Mouse (Mus musculus) CH12.LX (cell line): ENCODE measurements around the gene Hpcal1. TPM values are rescaled to one million over a fixed set of nuclear protein-coding genes. Genes with fewer than 3 reads are reported as not detected.

ENCODE experiments used
- DNase-seq: peaks from one replicate; pipeline ENCODE4 v3.0.0-alpha.2; 2013; ENCODE audit errors: extremely low read depth
- H3K27ac ChIP-seq: 2 replicates; pipeline ENCODE4 v1.5.1; 2012; ENCODE audit warnings: low read depth, mild to moderate bottlenecking, control low read depth, moderate library complexity; ENCODE audit not compliant: insufficient read depth
- H3K27me3 ChIP-seq: replicated peaks from 2 replicates; pipeline ENCODE3; 2012; ENCODE audit warnings: inconsistent platforms
- H3K36me3 ChIP-seq, 2 experiments: replicated peaks in 1 of 2; 2 replicates each; pipeline versions ENCODE3 to v1.6.1; 2012; ENCODE audit warnings: inconsistent platforms in 1 of 2, low read length in 1 of 2, mild to moderate bottlenecking in 1 of 2, mixed read lengths in 1 of 2, moderate library complexity in 1 of 2; ENCODE audit not compliant: control insufficient read depth in 1 of 2, insufficient read depth in 1 of 2
- H3K4me1 ChIP-seq, 2 experiments: 2 replicates each; pipeline ENCODE4 v1.6.1; 2012; ENCODE audit warnings: inconsistent platforms in 1 of 2, moderate library complexity in 1 of 2; ENCODE audit not compliant: insufficient read depth in 2 of 2, control insufficient read depth in 1 of 2
- H3K4me2 ChIP-seq: 2 replicates; pipeline ENCODE4 v1.6.1; 2012; ENCODE audit warnings: low read depth, mild to moderate bottlenecking, control low read depth; ENCODE audit not compliant: poor library complexity, insufficient read depth, severe bottlenecking
- H3K4me3 ChIP-seq, 3 experiments: fragments of 150-350 bp in 1 of 3; sonication (generic) in 1 of 3; replicated peaks in 1 of 3; 2 replicates each; pipeline versions ENCODE3 to v1.5.1; 2011 to 2012; ENCODE audit warnings: low read depth in 2 of 3, low read length in 2 of 3, mild to moderate bottlenecking in 2 of 3, moderate library complexity in 2 of 3, control low read depth in 1 of 3, improper control_type of control experiment in 1 of 3, inconsistent platforms in 1 of 3, mixed read lengths in 1 of 3; ENCODE audit not compliant: poor library complexity in 1 of 3
- H3K79me2 ChIP-seq: replicated peaks from 2 replicates; pipeline ENCODE4 v1.6.1; 2012; ENCODE audit warnings: mild to moderate bottlenecking, moderate library complexity; ENCODE audit not compliant: control insufficient read depth, poor library complexity, insufficient read depth, severe bottlenecking; ENCODE audit errors: extremely low read depth
- H3K9ac ChIP-seq: 2 replicates; pipeline ENCODE4 v1.6.1; 2012; ENCODE audit warnings: low read depth, mild to moderate bottlenecking, control low read depth, moderate library complexity; ENCODE audit not compliant: insufficient read depth
- H3K9me3 ChIP-seq: replicated peaks from 2 replicates; pipeline ENCODE3; 2012; ENCODE audit warnings: low read length, inconsistent platforms, mixed read lengths
- BHLHE40 ChIP-seq: IDR thresholded peaks from 2 replicates; pipeline ENCODE4 v1.6.1; 2011; ENCODE audit warnings: mild to moderate bottlenecking, low read depth, low read length, improper control_type of control experiment
- CHD2 ChIP-seq: IDR thresholded peaks from 2 replicates; pipeline ENCODE4 v1.6.1; 2011; ENCODE audit warnings: low read length, improper control_type of control experiment
- E2F4 ChIP-seq: IDR thresholded peaks from 2 replicates; pipeline ENCODE4 v1.6.1; 2011; ENCODE audit warnings: low read depth, low read length, improper control_type of control experiment; ENCODE audit not compliant: insufficient replicate concordance
- ELF1 ChIP-seq: IDR thresholded peaks from 2 replicates; pipeline ENCODE4 v1.6.1; 2014; ENCODE audit warnings: low read depth, mild to moderate bottlenecking, inconsistent platforms, low read length, improper control_type of control experiment
- ETS1 ChIP-seq: conservative IDR thresholded peaks from 2 replicates; pipeline ENCODE4 v1.6.1; 2012; ENCODE audit warnings: low read depth, mild to moderate bottlenecking, inconsistent platforms, low read length, improper control_type of control experiment, moderate library complexity
- JUND ChIP-seq: conservative IDR thresholded peaks from 2 replicates; pipeline ENCODE4 v1.6.1; 2011; ENCODE audit warnings: low read depth, low read length, improper control_type of control experiment
- KAT2A ChIP-seq: IDR thresholded peaks from 2 replicates; pipeline ENCODE4 v1.6.1; 2012; ENCODE audit warnings: low read length, improper control_type of control experiment, inconsistent platforms; ENCODE audit not compliant: insufficient replicate concordance
- MAFK ChIP-seq: IDR thresholded peaks from 2 replicates; pipeline ENCODE4 v1.6.1; 2011; ENCODE audit warnings: low read length, improper control_type of control experiment; ENCODE audit not compliant: insufficient replicate concordance
- MEF2A ChIP-seq: IDR thresholded peaks from 2 replicates; pipeline ENCODE4 v1.6.1; 2014; ENCODE audit warnings: low read depth, mild to moderate bottlenecking, inconsistent platforms, low read length, improper control_type of control experiment, borderline replicate concordance
- MXI1 ChIP-seq: IDR thresholded peaks from 2 replicates; pipeline ENCODE4 v1.6.1; 2011; ENCODE audit warnings: mild to moderate bottlenecking, low read depth, low read length, improper control_type of control experiment
- NELFE ChIP-seq: IDR thresholded peaks from 2 replicates; pipeline ENCODE4 v1.6.1; 2011; ENCODE audit warnings: low read depth, low read length, improper control_type of control experiment
- POLR2AphosphoS2 ChIP-seq: IDR thresholded peaks from 2 replicates; pipeline ENCODE4 v1.6.1; 2011; ENCODE audit warnings: low read depth, low read length, improper control_type of control experiment
- RCOR1 ChIP-seq: conservative IDR thresholded peaks from 2 replicates; pipeline ENCODE4 v1.6.1; 2012; ENCODE audit warnings: low read depth, mild to moderate bottlenecking, inconsistent platforms, low read length, improper control_type of control experiment
- ZKSCAN1 ChIP-seq: IDR thresholded peaks from 2 replicates; pipeline ENCODE4 v1.6.1; 2012; ENCODE audit warnings: low read depth, inconsistent platforms, low read length, improper control_type of control experiment, borderline replicate concordance
- ZMIZ1 ChIP-seq: IDR thresholded peaks from 2 replicates; pipeline ENCODE4 v1.6.1; 2012; ENCODE audit warnings: low read depth, mild to moderate bottlenecking, inconsistent platforms, low read length, improper control_type of control experiment
- ZNF384 ChIP-seq: IDR thresholded peaks from 2 replicates; pipeline ENCODE4 v1.6.1; 2012; ENCODE audit warnings: low read depth, low read length, improper control_type of control experiment, inconsistent platforms
- dilution Hi-C: fragments of 300-500 bp; cut with MboI; formaldehyde crosslinking; loops from 2 replicates; pipeline ENCODE4 v1.14.3; 2020; ENCODE audit warnings: low sequenced_read_pairs; ENCODE audit not compliant: extremely low pct_unique_long_range_greater_than_20kb, extremely low pct_ligation_motif_present
- in situ Hi-C: fragments of 300-500 bp; cut with MboI; formaldehyde crosslinking; loops from 3 replicates; pipeline ENCODE4 v1.14.3; 2019; ENCODE audit warnings: low sequenced_read_pairs, low pct_ligation_motif_present, low pct_unique_long_range_greater_than_20kb, mixed read lengths
- polyA plus RNA-seq: library from polyadenylated mRNA; unstranded; fragments of >175 nt; gene quantifications from 2 replicates; pipeline ENCODE4 v1.2.1, GENCODE M21; 2012; ENCODE audit warnings: low read depth; ENCODE audit not compliant: insufficient read length
- total RNA-seq, 2 experiments: library from RNA; depleted of rRNA; stranded (reverse); fragments of 300-350 nt in 1 of 2; fragments of >200 nt in 1 of 2; gene quantifications; 2 replicates each; pipeline ENCODE4 v1.2.3; 2012 to 2014

Hpcal1 gene
- total and polyA plus RNA-seq, 3 experiments: 4.9 to 5.5 (median 4.9) TPM

- no peak for DNase-seq
- no peak for TF ChIP-seq ZNF384
- TF ChIP-seq ZMIZ1: no peak
- TF ChIP-seq KAT2A: no peak
- no peak for TF ChIP-seq RCOR1
- TF ChIP-seq NELFE: no peak
- TF ChIP-seq MXI1: no peak
- TF ChIP-seq MAFK: no peak
- no peak for TF ChIP-seq E2F4
- no peak for TF ChIP-seq POLR2AphosphoS2
- TF ChIP-seq CHD2: no peak
- TF ChIP-seq ETS1: no peak
- TF ChIP-seq ELF1: no peak
- no peak overlapping the region for H3K4me3 ChIP-seq
Observed at GRCm38 (mm10) chr12:17721058-17721457, 30.4 kb downstream of the Hpcal1 start.

GRCm38 (mm10) chr12:17722452-17723181 is 32.0 kb downstream of the Hpcal1 start:
- dilution Hi-C loops: no loop called here
- Histone ChIP-seq H3K36me3 (no peaks in the 10 kb centered on the region), H3K4me3 (no peak overlapping the region), H3K27ac (no peak overlapping the region), H3K27me3 (no peaks in the 10 kb centered on the region), H3K9ac (no peak overlapping the region), H3K79me2 (no peaks in the 10 kb centered on the region), H3K9me3 (no peaks in the 10 kb centered on the region), H3K4me2 (no peak overlapping the region), H3K4me1 (peaks cover 0 to 17% of the 10 kb centered on the region in 2 experiments; a peak in 3 of 4 replicates)
- DNase-seq: no peak
- in situ Hi-C loops: no loop called here
- TF ChIP-seq BHLHE40 (no peak), CHD2 (no peak), JUND (no peak), ZKSCAN1 (no peak), MEF2A (no peak)

More at GRCm38 (mm10) chr12:17721058-17721457, 30.4 kb downstream of the Hpcal1 start:
- no peak overlapping the region for H3K27ac ChIP-seq
- dilution Hi-C loops: no loop called here
- no peak overlapping the region for H3K4me2 ChIP-seq
- H3K27me3 ChIP-seq: no peaks in the 10 kb centered on the region
- H3K9ac ChIP-seq: no peak overlapping the region
- peaks cover 0 to 16% of the 10 kb centered on the region in 2 experiments; a peak in 3 of 4 replicates for H3K4me1 ChIP-seq
- H3K9me3 ChIP-seq: no peaks in the 10 kb centered on the region
- no peaks in the 10 kb centered on the region for H3K36me3 ChIP-seq
- H3K79me2 ChIP-seq: no peaks in the 10 kb centered on the region
- in situ Hi-C loops: no loop called here
